ENCODE assay signal across 8 mouse cellular contexts in genomic region chr6:35379890-35380289, GRCm38 (mm10). TPM values are rescaled to one million over a fixed set of nuclear protein-coding genes. Genes with fewer than 3 reads are reported as not detected.
DNase-seq lines count a peak whose midpoint lies in the region; ATAC-seq and TF ChIP-seq lines count a peak whose summit lies in the region.

No protein-coding gene starts in this region.

- peak; percentile 80 for DNase-seq in brain, embryonic 14.5 days (ENCODE audit: low read depth)
- DNase-seq in liver, result peak; percentile 80
- peak; percentile 82 for DNase-seq in neural tube, embryonic 11.5 days (ENCODE audit: low spot score)
- peak; percentile 87 for DNase-seq in stomach, postnatal 0 days (ENCODE audit: low spot score)

- H3K9ac ChIP-seq in heart, embryonic 12.5 days, result no peak overlapping the region
- 0 out of 2 replicates have a peak overlapping the region, but pooled peaks have one; percentile 7 for H3K9ac ChIP-seq in kidney, embryonic 16.5 days (replicated peaks; ENCODE audit: low read length)
- H3K9ac ChIP-seq in neural tube, embryonic 11.5 days (ENCODE audit: low read length), result no peak overlapping the region
- no peak overlapping the region for H3K9ac ChIP-seq in stomach, postnatal 0 days (ENCODE audit: low read length)

- no peak for TF ChIP-seq POLR2A in brain, embryonic 14.5 days (IDR thresholded peaks at IDR 0.05; ENCODE audit: borderline replicate concordance, extremely low read depth, insufficient read depth, insufficient read length, poor library complexity, severe bottlenecking)

- no peak for TF ChIP-seq EP300 in stomach, postnatal 0 days (optimal IDR thresholded peaks at IDR 0.05)

- H3K27me3 ChIP-seq in erythroblast, embryonic 14.5 days (ENCODE audit: control insufficient read depth), result no peaks in the 10 kb centered on the region
- H3K27me3 ChIP-seq in heart, embryonic 12.5 days (replicated peaks), result no peaks in the 10 kb centered on the region
- H3K27me3 ChIP-seq in kidney, embryonic 16.5 days (ENCODE audit: insufficient read depth, low read length), result no peaks in the 10 kb centered on the region
- H3K27me3 ChIP-seq in neural tube, embryonic 11.5 days (ENCODE audit: control insufficient read depth, insufficient read depth, low read length), result no peaks in the 10 kb centered on the region
- no peaks in the 10 kb centered on the region for H3K27me3 ChIP-seq in stomach, postnatal 0 days (ENCODE audit: control insufficient read depth, insufficient read depth, low read length)

- H3K4me2 ChIP-seq in heart, embryonic 12.5 days, result peak overlapping the region; percentile 50
- H3K4me2 ChIP-seq in kidney, embryonic 16.5 days (replicated peaks; ENCODE audit: low read depth, low read length), result peak overlapping the region; percentile 30; the same call in 1 of the 2 replicates
- 0 out of 2 replicates have a peak overlapping the region, but pooled peaks have one; percentile 14 for H3K4me2 ChIP-seq in neural tube, embryonic 11.5 days (ENCODE audit: low read depth)
- H3K4me2 ChIP-seq in stomach, postnatal 0 days (replicated peaks; ENCODE audit: low read depth), result peak overlapping the region; percentile 35; the same call in 1 of the 2 replicates

- peak overlapping the region; percentile 17 for H3K4me3 ChIP-seq in erythroblast, embryonic 14.5 days (replicated peaks)
- H3K4me3 ChIP-seq in heart, embryonic 12.5 days, result no peak overlapping the region
- H3K4me3 ChIP-seq in kidney, embryonic 16.5 days (ENCODE audit: low read length), result no peak overlapping the region
- no peak overlapping the region for H3K4me3 ChIP-seq in neural tube, embryonic 11.5 days (ENCODE audit: low read depth, low read length)
- H3K4me3 ChIP-seq in stomach, postnatal 0 days (ENCODE audit: low read depth, low read length), result no peak overlapping the region

- no peaks in the 10 kb centered on the region for H3K36me3 ChIP-seq in erythroblast, embryonic 14.5 days (ENCODE audit: control insufficient read depth)
- no peaks in the 10 kb centered on the region for H3K36me3 ChIP-seq in heart, embryonic 12.5 days
- H3K36me3 ChIP-seq in kidney, embryonic 16.5 days (ENCODE audit: insufficient read depth, low read length), result no peaks in the 10 kb centered on the region
- no peaks in the 10 kb centered on the region for H3K36me3 ChIP-seq in neural tube, embryonic 11.5 days (ENCODE audit: control insufficient read depth, insufficient read depth, low read length)
- H3K36me3 ChIP-seq in stomach, postnatal 0 days (ENCODE audit: control insufficient read depth, insufficient read depth, low read length), result no peaks in the 10 kb centered on the region

- no peak overlapping the region for H3K27ac ChIP-seq in heart, embryonic 12.5 days (ENCODE audit: poor library complexity, severe bottlenecking)
- H3K27ac ChIP-seq in kidney, embryonic 16.5 days (ENCODE audit: low read length), result no peak overlapping the region
- H3K27ac ChIP-seq in neural tube, embryonic 11.5 days (ENCODE audit: low read depth, low read length), result no peak overlapping the region
- no peak overlapping the region for H3K27ac ChIP-seq in stomach, postnatal 0 days (replicated peaks)

- peak; percentile 92 for ATAC-seq in CD4-positive, CD25-positive, alpha-beta regulatory T cell, adult 4 months
- no peak; the same call in 1 of the 2 replicates for ATAC-seq in heart, embryonic 12.5 days (ENCODE audit: insufficient number of reproducible peaks, low FRiP score)
- peak; percentile 23; the same call in 1 of the 2 replicates for ATAC-seq in kidney, embryonic 16.5 days (ENCODE audit: low FRiP score, low TSS enrichment)
- peak; percentile 46 for ATAC-seq in neural tube, embryonic 11.5 days (ENCODE audit: insufficient read depth, low FRiP score, low TSS enrichment)
- peak; percentile 72 for ATAC-seq in stomach, postnatal 0 days (ENCODE audit: low FRiP score, low TSS enrichment)

- WGBS in heart, embryonic 12.5 days, result 8% methylated on average over 8 of the region's 8 CpGs
- WGBS in kidney, embryonic 16.5 days, result 13% methylated on average over 8 of the region's 8 CpGs
- 14% methylated on average over 8 of the region's 8 CpGs for WGBS in neural tube, embryonic 11.5 days
- WGBS in stomach, postnatal 0 days, result 17% methylated on average over 8 of the region's 8 CpGs

- peaks cover 12% of the 10 kb centered on the region for H3K4me1 ChIP-seq in erythroblast, embryonic 14.5 days (ENCODE audit: control insufficient read depth)
- H3K4me1 ChIP-seq in heart, embryonic 12.5 days (replicated peaks), result 0 out of 2 replicates have a peak, but pooled peaks cover 8% of the 10 kb centered on the region
- H3K4me1 ChIP-seq in kidney, embryonic 16.5 days (ENCODE audit: insufficient read depth, low read length), result peaks cover 9% of the 10 kb centered on the region; the same call in 1 of the 2 replicates
- H3K4me1 ChIP-seq in neural tube, embryonic 11.5 days (ENCODE audit: control insufficient read depth, insufficient read depth, low read length), result no peaks in the 10 kb centered on the region
- H3K4me1 ChIP-seq in stomach, postnatal 0 days (replicated peaks; ENCODE audit: control insufficient read depth, insufficient read depth), result no peaks in the 10 kb centered on the region

- no peaks in the 10 kb centered on the region for H3K9me3 ChIP-seq in erythroblast, embryonic 14.5 days (ENCODE audit: control insufficient read depth, low read length)
- H3K9me3 ChIP-seq in heart, embryonic 12.5 days (replicated peaks), result no peaks in the 10 kb centered on the region
- no peaks in the 10 kb centered on the region for H3K9me3 ChIP-seq in kidney, embryonic 16.5 days (ENCODE audit: low read length)
- no peaks in the 10 kb centered on the region for H3K9me3 ChIP-seq in neural tube, embryonic 11.5 days (ENCODE audit: control insufficient read depth, low read length)
- no peaks in the 10 kb centered on the region for H3K9me3 ChIP-seq in stomach, postnatal 0 days (ENCODE audit: control insufficient read depth, low read length)

- TF ChIP-seq CTCF in brain, embryonic 14.5 days (IDR thresholded peaks at IDR 0.05; ENCODE audit: borderline replicate concordance, extremely low read depth, insufficient read depth, insufficient read length), result peak; percentile 83
- peak; percentile 99 for TF ChIP-seq CTCF in stomach, postnatal 0 days (IDR thresholded peaks at IDR 0.05; ENCODE audit: low read depth)

RNA-seq across cellular contexts. Expression of gene Fam180a, which starts 53.9 kb away (rescaled TPM):
- not detected for polyA plus RNA-seq in CD4-positive, CD25-positive, alpha-beta regulatory T cell, adult 4 months (2017; shearing (Covaris generic))
- polyA plus RNA-seq in brain, embryonic 14.5 days (2012; rRNA removed), result 0.11 and 0.16 TPM in 2 replicates
- polyA plus RNA-seq in erythroblast, embryonic 14.5 days (2012), result not detected in 2 replicates
- 0.10 and 0.50 TPM in 2 replicates for polyA plus RNA-seq in heart, embryonic 12.5 days (2016; fragmentation: Nextera tagmentation; extraction: Ambion mirVana)
- polyA plus RNA-seq in kidney, embryonic 16.5 days (2015; fragmentation: Nextera tagmentation; extraction: Ambion mirVana), result 0.18 and 0.45 TPM in 2 replicates
- polyA plus RNA-seq in neural tube, embryonic 11.5 days (2014; fragmentation: Nextera tagmentation; extraction: Ambion mirVana), result not detected in 2 replicates
- polyA plus RNA-seq in stomach, postnatal 0 days (2015; fragmentation: Nextera tagmentation; extraction: Ambion mirVana), result 0.97 and 1.6 TPM in 2 replicates
